Mouse (Mus musculus): ENCODE results near the gene Mocs1. TPM values are rescaled to one million over a fixed set of nuclear protein-coding genes. Genes with fewer than 3 reads are reported as not detected.
"Not testable (repeated sequence)": the region's sequence is repeated elsewhere in the genome, so short reads cannot be mapped to it uniquely, and the experiment has no call there.

The Mocs1 gene
- total RNA-seq, 2 experiments from 2014 or later, result 12.3 to 18.7 TPM

GRCm38 (mm10) chr17:49429471-49430129 is 1.4 kb downstream of the Mocs1 start:
- intact Hi-C loops (cut with DNase I; ENCODE audit: low total_unique reads), result no loop called here
- DNase-seq, result no peak

GRCm38 (mm10) chr17:49430136-49430535 is 2.0 kb downstream of the Mocs1 start:
- intact Hi-C loops (cut with DNase I; ENCODE audit: low total_unique reads), result no loop called here
- DNase-seq, result no peak

GRCm38 (mm10) chr17:49431176-49431575 is 3.0 kb downstream of the Mocs1 start:
- intact Hi-C loops (cut with DNase I; ENCODE audit: low total_unique reads), result no loop called here
- no peak for DNase-seq

- no peak for DNase-seq
- intact Hi-C loops (cut with DNase I; ENCODE audit: low total_unique reads), result no loop called here
These were observed 4.0 kb downstream of the Mocs1 start for GRCm38 (mm10) chr17:49432071-49432711.

GRCm38 (mm10) chr17:49433071-49433470 is 4.9 kb downstream of the Mocs1 start:
- intact Hi-C loops (cut with DNase I; ENCODE audit: low total_unique reads), result no loop called here
- no peak for DNase-seq

GRCm38 (mm10) chr17:49434236-49434635 is 6.1 kb downstream of the Mocs1 start:
- intact Hi-C loops (cut with DNase I; ENCODE audit: low total_unique reads), result no loop called here
- DNase-seq, result no peak

GRCm38 (mm10) chr17:49435081-49435480 is 6.9 kb downstream of the Mocs1 start:
- no peak for DNase-seq
- intact Hi-C loops (cut with DNase I; ENCODE audit: low total_unique reads), result no loop called here

GRCm38 (mm10) chr17:49436631-49437030 is 8.5 kb downstream of the Mocs1 start:
- intact Hi-C loops (cut with DNase I; ENCODE audit: low total_unique reads), result no loop called here
- no peak for DNase-seq

- intact Hi-C loops (cut with DNase I; ENCODE audit: low total_unique reads); DNase-seq: not testable (repeated sequence)
These were observed 9.1 kb downstream of the Mocs1 start for GRCm38 (mm10) chr17:49437306-49437705.

GRCm38 (mm10) chr17:49438822-49439574 is 10.8 kb downstream of the Mocs1 start:
- intact Hi-C loops (cut with DNase I; ENCODE audit: low total_unique reads), result no loop called here
- DNase-seq, result no peak

GRCm38 (mm10) chr17:49439706-49440105 is 11.5 kb downstream of the Mocs1 start:
- DNase-seq, result no peak
- intact Hi-C loops (cut with DNase I; ENCODE audit: low total_unique reads), result no loop called here

GRCm38 (mm10) chr17:49440331-49441130 is 12.4 kb downstream of the Mocs1 start:
- DNase-seq, result no peak
- intact Hi-C loops (cut with DNase I; ENCODE audit: low total_unique reads), result no loop called here

GRCm38 (mm10) chr17:49442841-49443240 is 14.7 kb downstream of the Mocs1 start:
- intact Hi-C loops (cut with DNase I; ENCODE audit: low total_unique reads); DNase-seq: not testable (repeated sequence)

- DNase-seq, result no peak
- intact Hi-C loops (cut with DNase I; ENCODE audit: low total_unique reads), result no loop called here
These were observed 20.5 kb downstream of the Mocs1 start for GRCm38 (mm10) chr17:49448570-49449229.

- no peak for DNase-seq
- intact Hi-C loops (cut with DNase I; ENCODE audit: low total_unique reads), result no loop called here
These were observed 21.1 kb downstream of the Mocs1 start for GRCm38 (mm10) chr17:49449230-49449608.

- intact Hi-C loops (cut with DNase I; ENCODE audit: low total_unique reads), result no loop called here
- DNase-seq, result no peak
These were observed 22.8 kb downstream of the Mocs1 start for GRCm38 (mm10) chr17:49450922-49451321.

GRCm38 (mm10) chr17:49456334-49456733 is 28.2 kb downstream of the Mocs1 start:
- intact Hi-C loops (cut with DNase I; ENCODE audit: low total_unique reads), result no loop called here
- DNase-seq, result no peak

- intact Hi-C loops (cut with DNase I; ENCODE audit: low total_unique reads), result no loop called here
- DNase-seq, result no peak
These were observed 29.7 kb downstream of the Mocs1 start for GRCm38 (mm10) chr17:49457833-49458232.

- no peak for DNase-seq
- intact Hi-C loops (cut with DNase I; ENCODE audit: low total_unique reads), result no loop called here
These were observed 30.2 kb downstream of the Mocs1 start for GRCm38 (mm10) chr17:49458386-49458785.
